Mouse (Mus musculus) heart, postnatal 10 days (tissue): ENCODE results near the gene Map2k5. TPM values are rescaled to one million over a fixed set of nuclear protein-coding genes. Genes with fewer than 3 reads are reported as not detected.
A peak's percentile ranks its signal among the peaks of the same experiment; 100 is the strongest.

ENCODE experiments used
- DNase-seq, 2 experiments: peaks; one replicate each; pipeline ENCODE4 v3.0.0; 2021
- intact Hi-C: fragments of 180-260 bp; cut with DNase I; formaldehyde crosslinking; loops from one replicate; pipeline ENCODE4 v1.15.1; 2025
- total RNA-seq, 2 experiments: library from RNA; stranded (reverse); gene quantifications; 2 replicates each; pipeline ENCODE4 v1.2.3; 2021

The Map2k5 gene
- total RNA-seq, 2 experiments from 2014 or later, result 24.4 to 25.1 TPM

- intact Hi-C loops, result no loop called here
Measured at GRCm38 (mm10) chr9:63348146-63348545, 29.6 kb downstream of the Map2k5 start.

GRCm38 (mm10) chr9:63346029-63346428 is 31.7 kb downstream of the Map2k5 start:
- intact Hi-C loops, result no loop called here
- DNase-seq, result peak; percentile 44 to 48

More at GRCm38 (mm10) chr9:63348146-63348545, 29.6 kb downstream of the Map2k5 start:
- no peak for DNase-seq

DNA sequence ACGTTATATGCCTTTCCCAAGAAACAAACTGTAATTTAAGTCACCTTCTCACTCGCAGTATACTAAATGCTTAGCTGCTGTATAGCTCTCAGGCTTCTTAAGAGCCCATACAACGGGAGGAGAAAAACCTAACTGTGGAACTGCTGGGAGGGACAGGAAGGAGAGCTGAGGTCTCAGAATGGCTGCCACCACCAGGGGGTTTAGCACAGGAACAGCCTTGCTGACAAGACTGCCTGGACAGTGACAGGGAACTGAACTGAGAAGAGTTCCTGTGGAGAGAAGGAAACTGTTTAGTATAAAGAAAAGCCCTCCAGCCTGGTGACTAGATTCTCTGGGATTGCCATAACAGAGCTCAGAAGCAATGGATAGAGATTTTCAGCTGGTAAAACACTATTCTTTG is 35.9 kb downstream of the Map2k5 start:
- intact Hi-C loops, result no loop called here
- no peak for DNase-seq

- intact Hi-C loops, result loop anchor here (10.0 kb wide), 1 partner anchor 204 kb away; no protein-coding TSS in a partner anchor
- DNase-seq, result no peak
Measured at GRCm38 (mm10) chr9:63339256-63339655, 38.4 kb downstream of the Map2k5 start.

GRCm38 (mm10) chr9:63338716-63339115 is 39.0 kb downstream of the Map2k5 start:
- intact Hi-C loops, result loop anchor here (10.0 kb wide), 1 partner anchor 204 kb away; no protein-coding TSS in a partner anchor
- no peak for DNase-seq

GRCm38 (mm10) chr9:63335816-63336215 is 41.9 kb downstream of the Map2k5 start:
- intact Hi-C loops, result loop anchor here (10.0 kb wide), 1 partner anchor 201 kb away; no protein-coding TSS in a partner anchor
- DNase-seq, result no peak

DNA sequence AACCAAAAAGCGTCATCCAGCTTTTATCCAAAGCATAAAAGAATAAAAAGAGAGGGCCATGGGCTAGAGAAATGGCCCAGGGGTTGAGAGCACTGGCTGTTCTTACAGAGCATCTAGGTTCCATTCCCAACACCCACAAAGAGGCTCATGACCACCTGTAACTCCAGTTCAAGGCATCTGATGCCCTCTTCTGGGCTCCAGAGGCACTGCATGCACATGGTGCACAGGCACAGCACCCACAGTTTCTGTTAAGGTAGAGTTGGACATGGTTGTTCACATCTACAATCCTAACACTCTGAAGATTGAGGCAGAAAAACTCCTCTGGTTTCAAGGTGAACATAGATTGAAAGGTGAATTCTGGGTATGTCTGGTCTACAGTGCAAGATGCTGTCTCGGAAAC is 44.6 kb downstream of the Map2k5 start:
- intact Hi-C loops, result loop anchor here (10.0 kb wide), 1 partner anchor 198 kb away; no protein-coding TSS in a partner anchor

DNA sequence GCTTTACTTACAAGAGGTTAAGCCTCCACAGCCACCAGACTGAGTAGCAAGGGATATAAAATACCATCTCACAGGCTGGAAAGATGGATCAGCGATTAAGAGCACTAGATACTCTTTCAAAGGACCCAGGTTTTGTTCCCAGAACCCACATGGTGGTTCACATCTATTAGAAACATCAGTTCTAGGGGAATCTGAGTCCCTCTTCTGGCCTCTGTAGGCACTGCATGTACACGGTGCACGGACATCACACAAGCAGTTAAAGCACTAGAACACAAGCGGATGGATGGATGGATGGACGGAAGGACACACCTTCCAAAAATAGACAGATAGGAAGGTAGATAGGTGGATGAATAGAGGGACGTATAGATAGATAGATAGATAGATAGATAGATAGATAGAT is 46.5 kb downstream of the Map2k5 start:
- no peak for DNase-seq
- intact Hi-C loops, result loop anchor here (10.0 kb wide), 1 partner anchor 196 kb away; no protein-coding TSS in a partner anchor

More for the DNA sequence above, 44.6 kb downstream of the Map2k5 start:
- DNase-seq, result no peak

DNA sequence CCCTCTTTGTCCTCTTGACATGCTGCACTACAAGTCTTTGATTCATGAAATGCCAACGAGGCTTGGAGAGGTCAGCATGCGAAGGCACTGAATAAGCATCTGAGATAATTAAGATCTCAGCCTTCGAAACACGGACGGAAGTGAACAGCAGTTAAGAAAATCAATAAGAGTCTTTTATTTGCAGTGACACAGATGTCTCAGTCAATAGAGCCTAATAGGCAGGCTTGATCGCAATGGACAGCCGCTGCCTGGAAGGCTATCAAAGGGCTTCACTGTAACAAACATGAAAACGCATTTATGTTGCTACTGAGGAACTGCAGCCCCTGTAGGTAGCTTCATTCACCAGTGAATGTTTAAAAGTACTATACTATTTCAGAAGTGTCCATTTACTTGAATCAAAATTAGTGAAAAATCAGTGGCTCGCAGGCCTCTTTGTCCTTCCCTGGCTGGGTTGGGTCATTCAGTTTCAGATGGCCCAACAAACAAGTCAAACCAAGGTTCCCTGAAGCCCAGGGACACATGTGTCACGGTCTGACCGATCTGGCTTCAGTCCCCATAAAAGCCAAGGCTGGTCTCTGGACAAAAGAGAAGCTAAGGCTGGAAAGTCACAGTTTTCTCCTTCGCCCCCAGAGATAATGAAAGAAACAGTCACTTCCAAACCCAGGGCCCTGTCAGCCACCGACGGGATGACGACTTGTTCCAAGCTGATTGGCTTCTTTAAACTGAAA is 48.6 kb downstream of the Map2k5 start:
- no peak for DNase-seq
- intact Hi-C loops, result no loop called here

- intact Hi-C loops, result no loop called here
- no peak for DNase-seq
Measured at GRCm38 (mm10) chr9:63315231-63315630, 62.5 kb downstream of the Map2k5 start.

DNA sequence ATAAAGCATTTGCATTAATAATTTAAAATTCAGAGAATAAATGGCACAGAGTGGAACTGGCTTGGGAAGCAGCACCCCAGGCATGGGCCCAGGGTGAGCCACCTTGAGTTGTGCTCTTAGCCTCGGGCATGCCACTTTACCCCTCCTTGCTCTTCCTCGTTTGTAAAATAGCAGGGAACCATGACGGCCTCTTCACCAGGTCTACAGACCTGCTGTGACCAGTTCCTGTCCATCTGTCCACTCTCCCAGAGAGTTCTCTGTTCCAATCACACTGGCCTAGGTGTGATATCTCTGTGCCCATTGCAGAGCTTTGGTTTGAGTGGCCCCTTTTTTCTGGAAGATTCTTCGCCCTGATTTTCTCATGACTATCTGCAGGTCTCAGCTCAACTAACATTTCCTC is 63.6 kb downstream of the Map2k5 start:
- intact Hi-C loops, result no loop called here
- no peak for DNase-seq

- peak; percentile 40 to 43 for DNase-seq
- intact Hi-C loops, result no loop called here
Measured at GRCm38 (mm10) chr9:63309956-63310355, 67.7 kb downstream of the Map2k5 start.

- peak; percentile 49 to 55 for DNase-seq
- intact Hi-C loops, result no loop called here
Measured at GRCm38 (mm10) chr9:63309008-63309407, 68.7 kb downstream of the Map2k5 start.

GRCm38 (mm10) chr9:63308441-63308840 is 69.3 kb downstream of the Map2k5 start:
- intact Hi-C loops, result no loop called here
- peak; percentile 48 to 49 for DNase-seq

DNA sequence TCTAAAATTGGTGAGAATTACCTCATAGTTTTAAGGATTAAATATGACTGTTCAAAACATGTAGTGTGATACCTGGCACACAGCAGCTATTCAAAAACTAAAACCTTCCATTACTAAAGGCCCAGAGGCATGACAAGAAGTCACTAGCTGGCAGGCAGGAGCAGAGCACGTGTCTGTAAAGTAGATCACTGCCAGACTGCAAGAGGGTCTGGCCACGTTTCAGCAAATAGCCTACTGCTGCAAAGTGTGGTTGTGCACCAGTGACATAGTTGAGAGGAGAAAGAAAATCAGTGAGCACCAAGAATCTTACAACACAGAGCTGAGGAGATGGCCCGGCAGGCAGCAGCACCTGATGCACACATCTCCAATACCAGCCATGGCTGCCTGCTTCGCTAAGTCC is 75.2 kb downstream of the Map2k5 start:
- DNase-seq, result peak; percentile 81 to 84
- intact Hi-C loops, result no loop called here

- intact Hi-C loops, result loop anchor here (5.0 kb wide), 1 partner anchor 79 kb away; the partner anchor contains the start of gene Map2k5
- no peak for DNase-seq
Measured at GRCm38 (mm10) chr9:63298656-63299055, 79.0 kb downstream of the Map2k5 start.

GRCm38 (mm10) chr9:63295551-63295958 is 82.1 kb downstream of the Map2k5 start:
- intact Hi-C loops, result loop anchor here (5.0 kb wide), 1 partner anchor 82 kb away; the partner anchor contains the start of gene Map2k5
- DNase-seq, result peak in 1 of 2 experiments; percentile 50

GRCm38 (mm10) chr9:63294846-63295245 is 82.9 kb downstream of the Map2k5 start:
- intact Hi-C loops, result loop anchor here (5.0 kb wide), 1 partner anchor 82 kb away; the partner anchor contains the start of gene Map2k5
- DNase-seq, result peak in 1 of 2 experiments; percentile 25

DNA sequence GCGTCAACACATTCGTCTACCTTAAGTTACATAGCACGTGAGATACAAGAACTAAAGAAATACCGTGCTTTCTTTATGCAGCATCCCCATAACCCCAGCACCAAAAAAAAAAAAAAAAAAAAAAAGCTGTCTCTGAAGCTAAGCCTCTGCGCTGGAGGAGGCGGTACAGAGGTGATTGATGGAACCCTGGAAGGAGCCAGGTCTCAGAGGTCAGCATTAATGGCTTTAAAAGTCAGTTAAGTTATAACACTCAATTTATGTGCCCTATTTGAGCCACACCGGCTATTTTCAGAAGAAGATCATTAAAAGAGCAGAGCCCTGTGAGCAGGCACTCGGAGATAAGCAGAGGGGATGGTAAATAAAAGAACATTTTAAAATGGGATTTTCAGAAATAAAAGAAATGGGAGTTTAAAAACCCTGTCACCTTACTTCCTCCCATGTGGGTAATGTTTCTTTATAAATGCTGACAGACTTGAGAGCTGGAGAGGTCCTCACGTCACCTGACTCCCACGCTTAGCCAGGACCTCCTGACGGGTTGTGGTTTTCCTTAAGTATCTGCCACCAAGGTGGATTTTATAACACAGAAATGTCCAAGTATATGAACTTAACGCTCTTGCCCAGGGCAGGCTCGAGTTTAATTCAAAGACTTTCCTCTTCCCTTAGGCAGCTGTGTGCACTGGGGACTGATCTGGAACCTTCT is 83.8 kb downstream of the Map2k5 start:
- intact Hi-C loops, result no loop called here

DNA sequence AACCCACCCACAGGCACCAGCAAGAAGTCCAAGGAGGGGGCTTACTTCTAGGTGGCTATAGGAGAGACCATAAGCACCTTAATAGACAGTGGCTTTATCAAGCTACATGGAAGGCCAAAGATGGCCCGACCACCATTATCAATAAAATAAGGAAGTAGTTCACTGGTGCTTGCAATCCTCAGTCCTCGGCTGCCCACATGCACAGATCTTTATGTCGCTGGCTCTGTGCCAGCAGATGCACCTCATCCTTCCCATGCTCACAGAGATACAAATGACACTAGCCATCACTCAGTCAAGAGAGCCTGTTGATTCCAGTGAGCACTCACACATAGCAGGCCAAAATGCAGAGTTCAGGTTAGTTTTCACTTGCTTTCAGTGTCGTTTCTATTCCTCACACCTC is 89.0 kb downstream of the Map2k5 start:
- intact Hi-C loops, result no loop called here
- no peak for DNase-seq

More for the DNA sequence above, 83.8 kb downstream of the Map2k5 start:
- no peak for DNase-seq

- intact Hi-C loops, result no loop called here
- DNase-seq, result no peak
Measured at GRCm38 (mm10) chr9:63284392-63284791, 93.3 kb downstream of the Map2k5 start.
